Mouse (Mus musculus) erythroblast, embryonic 14.5 days (primary cell): Measurements from ENCODE around the gene Gmnn. TPM values are rescaled to one million over a fixed set of nuclear protein-coding genes. Genes with fewer than 3 reads are reported as not detected.
A peak's percentile ranks its signal among the peaks of the same experiment; 100 is the strongest.

Experiments
- H3K27me3 ChIP-seq: 2 replicates; pipeline ENCODE4 v1.6.1; 2012; ENCODE audit warnings: inconsistent platforms; ENCODE audit not compliant: control insufficient read depth
- H3K36me3 ChIP-seq: 2 replicates; pipeline ENCODE4 v1.6.1; 2012; ENCODE audit warnings: mild to moderate bottlenecking, inconsistent platforms; ENCODE audit not compliant: control insufficient read depth
- H3K4me1 ChIP-seq: 2 replicates; pipeline ENCODE4 v1.6.1; 2012; ENCODE audit warnings: inconsistent platforms; ENCODE audit not compliant: control insufficient read depth
- H3K4me3 ChIP-seq: replicated peaks from 2 replicates; pipeline ENCODE3; 2012; ENCODE audit warnings: moderate library complexity, mild to moderate bottlenecking, inconsistent platforms
- H3K9me3 ChIP-seq: 2 replicates; pipeline ENCODE4 v1.6.1; 2012; ENCODE audit warnings: low read length, inconsistent platforms, mixed read lengths; ENCODE audit not compliant: control insufficient read depth
- GATA1 ChIP-seq: IDR thresholded peaks from 2 replicates; pipeline ENCODE4 v1.6.1; 2012; ENCODE audit warnings: low read length, inconsistent platforms, mixed read lengths
- TAL1 ChIP-seq: IDR thresholded peaks from 3 replicates; pipeline ENCODE4 v1.6.1; 2012; ENCODE audit warnings: low read length, inconsistent platforms, mixed read lengths
- polyA plus RNA-seq: library from polyadenylated mRNA; stranded (reverse); fragments of >175 nt; gene quantifications from 2 replicates; pipeline ENCODE4 v1.2.3, GENCODE M21; 2012

The Gmnn gene
- polyA plus RNA-seq, 1 experiment: 1.7 TPM

GRCm38 (mm10) chr13:24762254-24762653 is 531 bp upstream of the Gmnn start:
- peaks cover 37% of the 10 kb centered on the region for H3K36me3 ChIP-seq
- peaks cover 46% of the 10 kb centered on the region for H3K4me1 ChIP-seq
- H3K9me3 ChIP-seq: no peaks in the 10 kb centered on the region
- TF ChIP-seq GATA1 (no peak), TAL1 (no peak)
- H3K27me3 ChIP-seq: no peaks in the 10 kb centered on the region
- peak overlapping the region; percentile 89 for H3K4me3 ChIP-seq

- peak overlapping the region; percentile 89 for H3K4me3 ChIP-seq
- no peaks in the 10 kb centered on the region for H3K9me3 ChIP-seq
- no peak for TF ChIP-seq GATA1
- no peak for TF ChIP-seq TAL1
- H3K27me3 ChIP-seq: no peaks in the 10 kb centered on the region
- H3K36me3 ChIP-seq: peaks cover 49% of the 10 kb centered on the region
- peaks cover 46% of the 10 kb centered on the region for H3K4me1 ChIP-seq
Measured at GRCm38 (mm10) chr13:24761083-24761402, 680 bp downstream of the Gmnn start.

GRCm38 (mm10) chr13:24760351-24760870 is 1.3 kb downstream of the Gmnn start:
- H3K27me3 ChIP-seq: no peaks in the 10 kb centered on the region
- TF ChIP-seq TAL1 (no peak), GATA1 (no peak)
- peaks cover 46% of the 10 kb centered on the region for H3K4me1 ChIP-seq
- H3K36me3 ChIP-seq: peaks cover 56% of the 10 kb centered on the region
- H3K9me3 ChIP-seq: no peaks in the 10 kb centered on the region
- H3K4me3 ChIP-seq: peak overlapping the region; percentile 89

GRCm38 (mm10) chr13:24759451-24759850 is 2.3 kb downstream of the Gmnn start:
- H3K36me3 ChIP-seq: peaks cover 65% of the 10 kb centered on the region
- no peak for TF ChIP-seq GATA1
- no peaks in the 10 kb centered on the region for H3K27me3 ChIP-seq

GRCm38 (mm10) chr13:24757820-24758564 is 3.7 kb downstream of the Gmnn start:
- Histone ChIP-seq H3K4me3 (peak overlapping the region; percentile 10), H3K9me3 (no peaks in the 10 kb centered on the region), H3K36me3 (peaks cover 80% of the 10 kb centered on the region), H3K27me3 (no peaks in the 10 kb centered on the region), H3K4me1 (peaks cover 38% of the 10 kb centered on the region)
- no peak for TF ChIP-seq GATA1
- no peak for TF ChIP-seq TAL1

More at GRCm38 (mm10) chr13:24759451-24759850, 2.3 kb downstream of the Gmnn start:
- H3K4me3 ChIP-seq: peak overlapping the region; percentile 89
- peaks cover 46% of the 10 kb centered on the region for H3K4me1 ChIP-seq
- H3K9me3 ChIP-seq: no peaks in the 10 kb centered on the region

GRCm38 (mm10) chr13:24756756-24757155 is 5.0 kb downstream of the Gmnn start:
- H3K4me3 ChIP-seq: no peak overlapping the region
- TF ChIP-seq GATA1 (no peak), TAL1 (no peak)
- H3K9me3 ChIP-seq: no peaks in the 10 kb centered on the region
- H3K27me3 ChIP-seq: no peaks in the 10 kb centered on the region
- H3K36me3 ChIP-seq: peaks cover 89% of the 10 kb centered on the region
- peaks cover 26% of the 10 kb centered on the region for H3K4me1 ChIP-seq

- Histone ChIP-seq H3K36me3 (peaks cover 99% of the 10 kb centered on the region), H3K9me3 (no peaks in the 10 kb centered on the region), H3K4me3 (no peak overlapping the region), H3K4me1 (peaks cover 8% of the 10 kb centered on the region), H3K27me3 (no peaks in the 10 kb centered on the region)
- TF ChIP-seq TAL1 (no peak), GATA1 (no peak)
Measured at GRCm38 (mm10) chr13:24751396-24751795, 10.3 kb downstream of the Gmnn start.

GRCm38 (mm10) chr13:24750807-24751206 is 10.9 kb downstream of the Gmnn start:
- no peak for TF ChIP-seq TAL1
- no peak for TF ChIP-seq GATA1
- peaks cover 8% of the 10 kb centered on the region for H3K4me1 ChIP-seq
- no peaks in the 10 kb centered on the region for H3K27me3 ChIP-seq
- no peak overlapping the region for H3K4me3 ChIP-seq
- peaks cover 98% of the 10 kb centered on the region for H3K36me3 ChIP-seq
- no peaks in the 10 kb centered on the region for H3K9me3 ChIP-seq

GRCm38 (mm10) chr13:24747823-24748222 is 13.9 kb downstream of the Gmnn start:
- Histone ChIP-seq H3K9me3 (no peaks in the 10 kb centered on the region), H3K36me3 (peaks cover 93% of the 10 kb centered on the region), H3K4me1 (peaks cover 8% of the 10 kb centered on the region), H3K27me3 (no peaks in the 10 kb centered on the region), H3K4me3 (no peak overlapping the region)
- TF ChIP-seq TAL1: no peak
- TF ChIP-seq GATA1: no peak
